In the genomic region with DNA sequence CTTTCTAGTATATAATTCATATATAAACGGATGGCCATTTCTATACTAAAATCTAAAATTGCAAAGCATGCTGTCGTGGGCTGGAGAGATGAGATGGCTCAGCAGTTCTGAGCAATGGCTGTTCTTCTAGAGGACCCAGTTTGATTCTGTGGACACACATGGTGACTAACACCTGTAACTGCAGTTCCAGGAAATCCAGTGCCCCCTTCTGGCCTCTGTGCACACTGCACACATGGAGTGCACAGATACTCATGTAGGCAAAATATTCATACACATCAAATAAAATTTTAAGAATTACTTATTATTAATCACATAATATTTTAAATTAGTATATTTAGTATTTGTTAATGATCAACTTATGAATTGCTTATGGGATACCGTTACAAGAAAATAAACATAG, we compare ENCODE assay signal across 8 mouse cellular contexts. TPM values are rescaled to one million over a fixed set of nuclear protein-coding genes. Genes with fewer than 3 reads are reported as not detected.
DNase-seq lines count a peak whose midpoint lies in the region; ATAC-seq lines count a peak whose summit lies in the region.
"Not testable (repeated sequence)": the region's sequence is repeated elsewhere in the genome, so short reads cannot be mapped to it uniquely, and the experiment has no call there.

No protein-coding gene starts in this region.

- 95% methylated on average over 2 of the region's 3 CpGs for WGBS in embryonic facial prominence, embryonic 11.5 days

- H3K9ac ChIP-seq in embryonic facial prominence, embryonic 11.5 days (replicated peaks; ENCODE audit: low read length): not testable (repeated sequence)

- not testable (repeated sequence) for H3K27me3 ChIP-seq in embryonic facial prominence, embryonic 11.5 days (ENCODE audit: control insufficient read depth, insufficient read depth, low read length)

- H3K36me3 ChIP-seq in embryonic facial prominence, embryonic 11.5 days (replicated peaks; ENCODE audit: control insufficient read depth, insufficient read depth, low read depth, low read length): not testable (repeated sequence)

- not testable (repeated sequence) for H3K4me1 ChIP-seq in embryonic facial prominence, embryonic 11.5 days (ENCODE audit: control insufficient read depth, insufficient read depth, low read length)

- intact Hi-C loops in left cerebral cortex, postnatal 4 days (cut with DNase I): not testable (repeated sequence)

- H3K27ac ChIP-seq in embryonic facial prominence, embryonic 11.5 days (replicated peaks; ENCODE audit: low read depth, low read length): not testable (repeated sequence)

- ATAC-seq in embryonic facial prominence, embryonic 11.5 days (replicated peaks; ENCODE audit: insufficient number of reproducible peaks, low FRiP score, low TSS enrichment, low read depth): not testable (repeated sequence)
- ATAC-seq in megakaryocyte, adult 5-6 weeks (ENCODE audit: poor library complexity, severe bottlenecking): 0 out of 2 replicates have a peak, but pooled peaks have one; percentile 50

- H3K4me2 ChIP-seq in embryonic facial prominence, embryonic 11.5 days (ENCODE audit: low read depth, low read length): not testable (repeated sequence)

- DNase-seq in A20 (ENCODE audit: low read depth, low spot score): peak; percentile 51
- DNase-seq in adrenal gland, postnatal 10 days: peak; percentile 26
- peak; percentile 20 for DNase-seq in embryonic facial prominence, embryonic 11.5 days (ENCODE audit: low spot score)
- DNase-seq in induced T-regulatory cell, adult 2 months (ENCODE audit: low read depth): peak; percentile 62
- DNase-seq in left cerebral cortex, postnatal 4 days: peak; percentile 29
- peak; percentile 12 for DNase-seq in retina, postnatal 1 day
- peak; percentile 44 to 46 for DNase-seq in thymus, postnatal 36 days

- H3K4me3 ChIP-seq in embryonic facial prominence, embryonic 11.5 days (ENCODE audit: low read depth, low read length): not testable (repeated sequence)

- not testable (repeated sequence) for H3K9me3 ChIP-seq in embryonic facial prominence, embryonic 11.5 days (replicated peaks; ENCODE audit: control insufficient read depth, low read length)

RNA-seq across cellular contexts. Expression of a gene that starts 31.4 kb away (rescaled TPM):
- total RNA-seq in adrenal gland, postnatal 10 days (2021): 10 to 100 TPM; 31.8 to 35.9 TPM
- polyA plus RNA-seq in embryonic facial prominence, embryonic 11.5 days (2014; fragmentation: Nextera tagmentation; extraction: Ambion mirVana): 46.0 and 48.3 TPM in 2 replicates
- total RNA-seq in left cerebral cortex, postnatal 4 days (2021): 10 to 100 TPM in 1 of 2 experiments, 1 to 10 TPM in 1; 9.5 to 10.2 TPM
- total RNA-seq in megakaryocyte, adult 5-6 weeks (2015): 47.3 and 50.7 TPM in 2 replicates
- 48.5 and 49.2 TPM in 2 replicates for total RNA-seq in megakaryocyte, adult 5-6 weeks (2017)

Comparison
In these comparisons a context has a peak if more than half of its experiments do, and no peak if none do; other contexts are left out.
1. DNase-seq: peak in every context shown above with its lines; median percentile 62 in induced T-regulatory cell, adult 2 months; 51 in A20; 45 in thymus, postnatal 36 days; 29 in left cerebral cortex, postnatal 4 days; 26 in adrenal gland, postnatal 10 days; 20 in embryonic facial prominence, embryonic 11.5 days; 12 in retina, postnatal 1 day.